Mouse (Mus musculus) heart, adult 10 weeks (tissue): ENCODE measurements around the gene Nenf. TPM values are rescaled to one million over a fixed set of nuclear protein-coding genes. Genes with fewer than 3 reads are reported as not detected.

Experiments used
- polyA plus RNA-seq: library from polyadenylated mRNA; stranded (reverse); fragments of 350-450 nt; fragmentation: Illumina TruSeq; extraction: RNeasy Lipid Tissue Mini Kit (QIAGEN cat#74804); gene quantifications from one replicate; pipeline ENCODE4 v1.2.3, GENCODE M21; 2014; ENCODE audit warnings: low read depth, low replicate concordance

The Nenf gene
- 156 TPM for polyA plus RNA-seq

GRCm38 (mm10) chr1:191317591-191318196 is at the start of gene Nenf:
Nenf (minus strand) TSS chr1:191318194.

GRCm38 (mm10) chr1:191325726-191326232 is 7.8 kb upstream of the Nenf start, which contains the start of gene Tmem206:
Tmem206 (plus strand) TSS chr1:191325912.

Other genes starting within 250 kb of the Nenf start
- 0.65 TPM for gene Batf3, start 220.3 kb downstream of the Nenf start, polyA plus RNA-seq
- not detected for gene Fam71a, start 153.4 kb downstream of the Nenf start, polyA plus RNA-seq
- 22.3 TPM for gene Atf3, start 100.2 kb downstream of the Nenf start, polyA plus RNA-seq
- 3.6 TPM for gene Tmem206, start 7.7 kb upstream of the Nenf start, polyA plus RNA-seq
- 103 TPM for gene Ppp2r5a, start 85.1 kb upstream of the Nenf start, polyA plus RNA-seq